9 mouse cellular contexts compared by ENCODE assay signal in genomic region chr7:45204380-45205143, GRCm38 (mm10). TPM values are rescaled to one million over a fixed set of nuclear protein-coding genes. Genes with fewer than 3 reads are reported as not detected.
DNase-seq lines count a peak whose midpoint lies in the region; ATAC-seq lines count a peak whose summit lies in the region.
"Had no signal": no experiment of that assay in that cellular context is flagged by ENCODE, and none has a peak within 500 bp of the region (broad histone marks: within the 10 kb centered on the region; RNA-seq: fewer than 3 reads in every experiment).

Ccdc155 (minus strand) TSS chr7:45204892.

- H3K27me3 ChIP-seq in forebrain, embryonic 11.5 days (ENCODE audit: control insufficient read depth, insufficient read depth, low read length): no peaks in the 10 kb centered on the region
- H3K27me3 ChIP-seq in heart, embryonic 16.5 days (ENCODE audit: control insufficient read depth, insufficient read depth, low read length): no peaks in the 10 kb centered on the region
- peaks cover 12% of the 10 kb centered on the region; the same call in 1 of the 2 replicates for H3K27me3 ChIP-seq in liver, embryonic 13.5 days
- H3K27me3 ChIP-seq in stomach, embryonic 14.5 days (ENCODE audit: control insufficient read depth, insufficient read depth, low read length): no peaks in the 10 kb centered on the region

- peak within 1 kb of the TSS; percentile 44 for H3K4me2 ChIP-seq in forebrain, embryonic 11.5 days (ENCODE audit: low read depth, low read length, severe bottlenecking)
- H3K4me2 ChIP-seq in heart, embryonic 16.5 days (ENCODE audit: low read depth, low read length): peak within 1 kb of the TSS; percentile 71
- H3K4me2 ChIP-seq in liver, embryonic 13.5 days: peak within 1 kb of the TSS; percentile 74
- peak within 1 kb of the TSS; percentile 58 for H3K4me2 ChIP-seq in stomach, embryonic 14.5 days (replicated peaks; ENCODE audit: low read depth, low read length)

- no peaks in the 10 kb centered on the region for H3K9me3 ChIP-seq in forebrain, embryonic 11.5 days (ENCODE audit: control insufficient read depth, low read length)
- H3K9me3 ChIP-seq in heart, embryonic 16.5 days (replicated peaks; ENCODE audit: control insufficient read depth, low read length): peaks cover 4% of the 10 kb centered on the region; the same call in 1 of the 2 replicates
- no peaks in the 10 kb centered on the region for H3K9me3 ChIP-seq in liver, embryonic 13.5 days (replicated peaks)
- no peaks in the 10 kb centered on the region for H3K9me3 ChIP-seq in stomach, embryonic 14.5 days (ENCODE audit: control insufficient read depth, low read depth, low read length)

- no peaks in the 10 kb centered on the region for H3K4me1 ChIP-seq in forebrain, embryonic 11.5 days (replicated peaks; ENCODE audit: control insufficient read depth, insufficient read depth, low read length)
- no peaks in the 10 kb centered on the region for H3K4me1 ChIP-seq in heart, embryonic 16.5 days (ENCODE audit: control insufficient read depth, insufficient read depth, low read length)
- peaks cover 16% of the 10 kb centered on the region for H3K4me1 ChIP-seq in liver, embryonic 13.5 days (replicated peaks)
- H3K4me1 ChIP-seq in stomach, embryonic 14.5 days (ENCODE audit: control insufficient read depth, insufficient read depth, low read length): no peaks in the 10 kb centered on the region

- peak within 1 kb of the TSS; percentile 46 for H3K9ac ChIP-seq in forebrain, embryonic 11.5 days (ENCODE audit: low read length)
- H3K9ac ChIP-seq in heart, embryonic 16.5 days (ENCODE audit: low read length): peak within 1 kb of the TSS; percentile 50
- H3K9ac ChIP-seq in liver, embryonic 13.5 days: peak within 1 kb of the TSS; percentile 26; the same call in 1 of the 2 replicates
- no peak within 1 kb of the TSS for H3K9ac ChIP-seq in stomach, embryonic 14.5 days (replicated peaks; ENCODE audit: low read depth, low read length)

- peak; percentile 98 for ATAC-seq in forebrain, embryonic 11.5 days (replicated peaks; ENCODE audit: low FRiP score)
- peak; percentile 89 for ATAC-seq in heart, embryonic 16.5 days (replicated peaks; ENCODE audit: extremely low read depth, insufficient read depth, low FRiP score)
- ATAC-seq in liver, embryonic 13.5 days (ENCODE audit: low read depth): peak; percentile 92
- peak; percentile 95 for ATAC-seq in stomach, embryonic 14.5 days (ENCODE audit: insufficient number of reproducible peaks, insufficient read depth, low FRiP score, low read depth)

- H3K36me3 ChIP-seq in forebrain, embryonic 11.5 days (ENCODE audit: control insufficient read depth, insufficient read depth, low read length): no peaks in the 10 kb centered on the region
- no peaks in the 10 kb centered on the region for H3K36me3 ChIP-seq in heart, embryonic 16.5 days (ENCODE audit: control insufficient read depth, insufficient read depth)
- H3K36me3 ChIP-seq in liver, embryonic 13.5 days: no peaks in the 10 kb centered on the region
- H3K36me3 ChIP-seq in stomach, embryonic 14.5 days (ENCODE audit: control insufficient read depth, insufficient read depth, low read length): no peaks in the 10 kb centered on the region

- peak within 1 kb of the TSS; percentile 35 for H3K4me3 ChIP-seq in forebrain, embryonic 11.5 days (ENCODE audit: low read depth, low read length)
- peak within 1 kb of the TSS; percentile 51 for H3K4me3 ChIP-seq in heart, embryonic 16.5 days (ENCODE audit: low read length)
- H3K4me3 ChIP-seq in liver, embryonic 13.5 days (replicated peaks): peak within 1 kb of the TSS; percentile 56
- peak within 1 kb of the TSS; percentile 29 for H3K4me3 ChIP-seq in stomach, embryonic 14.5 days (ENCODE audit: low read depth, low read length)

- H3K27ac ChIP-seq in forebrain, embryonic 11.5 days (ENCODE audit: low read depth, low read length): no peak within 1 kb of the TSS
- no peak within 1 kb of the TSS for H3K27ac ChIP-seq in heart, embryonic 16.5 days (ENCODE audit: low read length)
- H3K27ac ChIP-seq in liver, embryonic 13.5 days: no peak within 1 kb of the TSS
- no peak within 1 kb of the TSS for H3K27ac ChIP-seq in stomach, embryonic 14.5 days (ENCODE audit: low read length)

- WGBS in forebrain, embryonic 11.5 days: 9% methylated on average over 42 of the region's 44 CpGs
- 8% methylated on average over 43 of the region's 44 CpGs for WGBS in heart, embryonic 16.5 days
- WGBS in liver, embryonic 13.5 days (ENCODE audit: insufficient replicate concordance): 6% methylated on average over 44 of the region's 44 CpGs
- WGBS in stomach, embryonic 14.5 days: 8% methylated on average over 43 of the region's 44 CpGs

- peak; percentile 97 for DNase-seq in CD4-positive, CD25-positive, alpha-beta regulatory T cell, adult 2 months (ENCODE audit: low read depth, low spot score)
- DNase-seq in c-Kit-positive CD71-positive TER-119-negative erythroid progenitor cells, embryonic 14.5 days (ENCODE audit: low read depth): peak; percentile 89
- peak; percentile 98 for DNase-seq in forebrain, embryonic 11.5 days (ENCODE audit: low spot score)
- DNase-seq in kidney, postnatal 25 days: peak; percentile 90 to 94
- DNase-seq in liver, embryonic 13.5 days: peak; percentile 85
- peak; percentile 86 to 89 for DNase-seq in natural killer cell, adult 2 months (ENCODE audit: low spot score in 2 of 2)

RNA-seq across cellular contexts. Expression of gene Ccdc155, which starts in this region (rescaled TPM):
- 0.83 and 0.90 TPM in 2 replicates for polyA plus RNA-seq in forebrain, embryonic 11.5 days (2014; fragmentation: Nextera tagmentation; extraction: Ambion mirVana)
- 0.58 and 0.75 TPM in 2 replicates for polyA plus RNA-seq in heart, embryonic 16.5 days (2015; fragmentation: Nextera tagmentation; extraction: Ambion mirVana)
- 0.07 and 0.14 TPM in 2 replicates for polyA plus RNA-seq in liver, embryonic 13.5 days (2015; fragmentation: Nextera tagmentation; extraction: Ambion mirVana)
- 0.22 and 0.55 TPM in 2 replicates for polyA plus RNA-seq in stomach, embryonic 14.5 days (2014; fragmentation: Nextera tagmentation; extraction: Ambion mirVana)
- polyA plus RNA-seq: C2C12 had no signal

Comparison
In these comparisons a context has a peak if more than half of its experiments do, and no peak if none do; other contexts are left out.
1. Peak in DNase-seq, ATAC-seq, H3K4me3 ChIP-seq, H3K9ac ChIP-seq and H3K4me2 ChIP-seq in forebrain, embryonic 11.5 days; RNA of the gene not detected or under 1 TPM.
2. Peak in ATAC-seq, H3K4me3 ChIP-seq, H3K9ac ChIP-seq and H3K4me2 ChIP-seq in heart, embryonic 16.5 days; RNA of the gene not detected or under 1 TPM.
3. Peak in DNase-seq, ATAC-seq, H3K4me3 ChIP-seq, H3K9ac ChIP-seq and H3K4me2 ChIP-seq in liver, embryonic 13.5 days; RNA of the gene not detected or under 1 TPM.
4. Peak in ATAC-seq, H3K4me3 ChIP-seq and H3K4me2 ChIP-seq in stomach, embryonic 14.5 days; RNA of the gene not detected or under 1 TPM.